Mouse (Mus musculus) c-Kit-positive CD71-positive TER-119-negative erythroid progenitor cells, embryonic 14.5 days (primary cell): Measurements from ENCODE around the gene Nr1h4.

Experiments used
- DNase-seq: peaks from one replicate; pipeline ENCODE4 v3.0.0-alpha.2; 2013; ENCODE audit warnings: low read depth

Gene Nr1h4

GRCm38 (mm10) chr10:89432743-89433142, 100.6 kb downstream of the Nr1h4 start:
- DNase-seq, result no peak

GRCm38 (mm10) chr10:89430751-89431150, 102.6 kb downstream of the Nr1h4 start:
- no peak for DNase-seq

- DNase-seq, result no peak
Measured at GRCm38 (mm10) chr10:89424800-89425393, 108.5 kb downstream of the Nr1h4 start.

- no peak for DNase-seq
Measured at GRCm38 (mm10) chr10:89424217-89424616, 109.2 kb downstream of the Nr1h4 start.

- DNase-seq, result peak; percentile 35
Measured at GRCm38 (mm10) chr10:89423164-89423778, 110.1 kb downstream of the Nr1h4 start.

- peak; percentile 76 for DNase-seq
Measured at GRCm38 (mm10) chr10:89422504-89423158, 110.8 kb downstream of the Nr1h4 start.

GRCm38 (mm10) chr10:89417966-89418365, 115.4 kb downstream of the Nr1h4 start:
- DNase-seq, result no peak

- no peak for DNase-seq
Measured at GRCm38 (mm10) chr10:89415478-89415877, 117.9 kb downstream of the Nr1h4 start.

GRCm38 (mm10) chr10:89407551-89407950, 125.8 kb downstream of the Nr1h4 start:
- DNase-seq, result no peak

- DNase-seq, result no peak
Measured at GRCm38 (mm10) chr10:89406733-89407484, 126.5 kb downstream of the Nr1h4 start.

- no peak for DNase-seq
Measured at GRCm38 (mm10) chr10:89404936-89405335, 128.4 kb downstream of the Nr1h4 start.
